Mouse (Mus musculus) layer of hippocampus, adult 2 months (tissue): ENCODE measurements around the gene Gm11568. TPM values are rescaled to one million over a fixed set of nuclear protein-coding genes. Genes with fewer than 3 reads are reported as not detected.
"Not testable (repeated sequence)": the region's sequence is repeated elsewhere in the genome, so short reads cannot be mapped to it uniquely, and the experiment has no call there.

Source experiments
- DNase-seq, 2 experiments: peaks; one replicate each; pipeline ENCODE4 v3.0.0; 2022; ENCODE audit warnings: low spot score in 2 of 2
- H3K27ac ChIP-seq: fragments of 200-600 bp; 2 replicates; pipeline ENCODE4 v1.8.1; 2022
- H3K4me3 ChIP-seq: fragments of 200-600 bp; 2 replicates; pipeline ENCODE4 v1.8.1; 2022; ENCODE audit warnings: mild to moderate bottlenecking
- CTCF ChIP-seq: fragments of 200-600 bp; conservative IDR thresholded peaks from 2 replicates; pipeline ENCODE4 v1.8.1; 2022; ENCODE audit warnings: antibody characterized with exemption, mild to moderate bottlenecking, moderate library complexity
- long read RNA-seq, 2 experiments: library from polyadenylated mRNA; stranded (forward); transcript quantifications; one replicate each; pipeline ENCODE4 v2.0.0; 2021; ENCODE audit warnings: borderline mapping rate in 2 of 2
- total RNA-seq, 2 experiments: library from RNA; stranded (reverse); gene quantifications; 2 replicates each; pipeline ENCODE4 v1.2.3; 2021

Gene Gm11568
- not detected for total RNA-seq
- long read RNA-seq, experiment 1 = 0 reads
- long read RNA-seq, experiment 2 = 0 reads

GRCm38 (mm10) chr11:99857617-99858016, at the start of gene Gm11568:
Gene Gm11568, plus strand, starts transcription at chr11:99857917.
- Histone ChIP-seq H3K4me3 (no peak within 1 kb of the TSS), H3K27ac (no peak within 1 kb of the TSS)
- no peak for DNase-seq
- no peak for TF ChIP-seq CTCF

- DNase-seq, H3K4me3 ChIP-seq, H3K27ac ChIP-seq: not testable (repeated sequence)
Observed at GRCm38 (mm10) chr11:99809792-99810191, 47.9 kb upstream of the Gm11568 start, which contains the start of gene Krtap4-13. Gene Krtap4-13, minus strand, starts transcription at chr11:99809892.

GRCm38 (mm10) chr11:99815566-99815965, 42.2 kb upstream of the Gm11568 start, which contains the start of gene Gm11564:
Gene Gm11564, minus strand, starts transcription at chr11:99815666.
- not testable (repeated sequence) for H3K27ac ChIP-seq, DNase-seq, H3K4me3 ChIP-seq

GRCm38 (mm10) chr11:99837966-99838365, 19.8 kb upstream of the Gm11568 start, which contains the start of gene 2300003K06Rik:
Gene 2300003K06Rik, minus strand, starts transcription at chr11:99838066.
- no peak for DNase-seq
- H3K27ac ChIP-seq = no peak within 1 kb of the TSS
- TF ChIP-seq CTCF = no peak
- H3K4me3 ChIP-seq = no peak within 1 kb of the TSS

GRCm38 (mm10) chr11:99842185-99842584, 15.5 kb upstream of the Gm11568 start:
- no peak overlapping the region for H3K4me3 ChIP-seq
- no peak for TF ChIP-seq CTCF
- no peak overlapping the region for H3K27ac ChIP-seq
- no peak for DNase-seq

- no peak overlapping the region for H3K27ac ChIP-seq
- no peak for DNase-seq
Observed at GRCm38 (mm10) chr11:99846746-99847145, 11.0 kb upstream of the Gm11568 start.

GRCm38 (mm10) chr11:99851508-99851907, 6.2 kb upstream of the Gm11568 start, which contains the start of gene Krtap4-16:
Gene Krtap4-16, minus strand, starts transcription at chr11:99851608.
- TF ChIP-seq CTCF = no peak
- DNase-seq = no peak
- Histone ChIP-seq H3K27ac (no peak within 1 kb of the TSS), H3K4me3 (no peak within 1 kb of the TSS)

More at GRCm38 (mm10) chr11:99846746-99847145, 11.0 kb upstream of the Gm11568 start:
- no peak for TF ChIP-seq CTCF
- H3K4me3 ChIP-seq = no peak overlapping the region

- TF ChIP-seq CTCF = peak; percentile 56
- DNase-seq = no peak
- no peak overlapping the region for H3K4me3 ChIP-seq
Observed at GRCm38 (mm10) chr11:99854121-99854520, 3.6 kb upstream of the Gm11568 start.

GRCm38 (mm10) chr11:99858761-99859160, 1.0 kb downstream of the Gm11568 start:
- TF ChIP-seq CTCF = no peak
- Histone ChIP-seq H3K27ac (no peak overlapping the region), H3K4me3 (no peak overlapping the region)
- DNase-seq = no peak

More at GRCm38 (mm10) chr11:99854121-99854520, 3.6 kb upstream of the Gm11568 start:
- no peak overlapping the region for H3K27ac ChIP-seq

- not testable (repeated sequence) for H3K27ac ChIP-seq, H3K4me3 ChIP-seq, DNase-seq
Observed at GRCm38 (mm10) chr11:99864176-99864575, 6.5 kb downstream of the Gm11568 start, which contains the start of gene Gm11559. Gene Gm11559, plus strand, starts transcription at chr11:99864476.

GRCm38 (mm10) chr11:99873089-99873488, 15.4 kb downstream of the Gm11568 start, which contains the start of gene Krtap9-1:
Gene Krtap9-1, plus strand, starts transcription at chr11:99873389.
- not testable (repeated sequence) for DNase-seq, H3K4me3 ChIP-seq, H3K27ac ChIP-seq

- not testable (repeated sequence) for DNase-seq, H3K4me3 ChIP-seq
Observed at GRCm38 (mm10) chr11:99878887-99879286, 21.2 kb downstream of the Gm11568 start, which contains the start of gene Gm11567. Gene Gm11567, plus strand, starts transcription at chr11:99879187.

GRCm38 (mm10) chr11:99907620-99908019, 49.9 kb downstream of the Gm11568 start, which contains the start of gene Krtap31-1:
Gene Krtap31-1, plus strand, starts transcription at chr11:99907920.
- Histone ChIP-seq H3K27ac (no peak within 1 kb of the TSS), H3K4me3 (no peak within 1 kb of the TSS)
- no peak for TF ChIP-seq CTCF
- DNase-seq = no peak

More at GRCm38 (mm10) chr11:99878887-99879286, 21.2 kb downstream of the Gm11568 start, which contains the start of gene Gm11567:
- not testable (repeated sequence) for H3K27ac ChIP-seq

Other genes starting within 250 kb of the Gm11568 start
- not detected for gene Gm11937, start 247.7 kb upstream of the Gm11568 start, total RNA-seq
- gene Krtap2-4, start 243.1 kb upstream of the Gm11568 start, total RNA-seq = not detected
- gene Gm11562, start 237.5 kb upstream of the Gm11568 start, total RNA-seq = not detected
- gene Krtap4-1, start 229.7 kb upstream of the Gm11568 start, total RNA-seq = not detected
- not detected for gene Krtap4-2, start 222.8 kb upstream of the Gm11568 start, total RNA-seq
- gene Krtap4-7, start 213.8 kb upstream of the Gm11568 start, total RNA-seq = not detected
- gene Gm11555, start 207.7 kb upstream of the Gm11568 start, total RNA-seq = not detected
- not detected for gene Gm11563, start 199.0 kb upstream of the Gm11568 start, total RNA-seq
- gene Krtap4-6, start 192.0 kb upstream of the Gm11568 start, total RNA-seq = not detected
- not detected for gene Gm14190, start 167.2 kb upstream of the Gm11568 start, total RNA-seq
- gene Gm14180, start 123.6 kb upstream of the Gm11568 start, total RNA-seq = not detected
- gene Gm11595, start 85.0 kb upstream of the Gm11568 start, total RNA-seq = not detected
- not detected for gene Krtap4-8, start 77.2 kb upstream of the Gm11568 start, total RNA-seq
- not detected for gene Krtap4-9, start 72.7 kb upstream of the Gm11568 start, total RNA-seq
- gene Gm11596, start 64.5 kb upstream of the Gm11568 start, total RNA-seq = not detected
- not detected for gene Gm11569, start 59.0 kb upstream of the Gm11568 start, total RNA-seq
- gene Gm11554, start 53.5 kb upstream of the Gm11568 start, total RNA-seq = not detected
- not detected for gene Krtap4-13, start 48.0 kb upstream of the Gm11568 start, total RNA-seq
- not detected for gene Gm11564, start 42.3 kb upstream of the Gm11568 start, total RNA-seq
- gene 2300003K06Rik, start 19.9 kb upstream of the Gm11568 start, total RNA-seq = not detected
- not detected for gene Krtap4-16, start 6.3 kb upstream of the Gm11568 start, total RNA-seq
- gene Gm11559, start 6.6 kb downstream of the Gm11568 start, total RNA-seq = not detected
- gene Krtap9-1, start 15.5 kb downstream of the Gm11568 start, total RNA-seq = not detected
- gene Gm11567, start 21.3 kb downstream of the Gm11568 start, total RNA-seq = not detected
- not detected for gene Krtap31-1, start 50.0 kb downstream of the Gm11568 start, total RNA-seq
- not detected for gene Gm11565, start 56.8 kb downstream of the Gm11568 start, total RNA-seq
- gene Krtap31-2, start 78.4 kb downstream of the Gm11568 start, total RNA-seq = not detected
- gene Krtap9-5, start 90.6 kb downstream of the Gm11568 start, total RNA-seq = not detected
- not detected for gene Krtap29-1, start 121.1 kb downstream of the Gm11568 start, total RNA-seq
- not detected for gene Krtap16-1, start 128.7 kb downstream of the Gm11568 start, total RNA-seq
- not detected for gene Krtap17-1, start 136.1 kb downstream of the Gm11568 start, total RNA-seq
- not detected for gene Krt33a, start 158.3 kb downstream of the Gm11568 start, total RNA-seq
- not detected for gene Krt33b, start 172.0 kb downstream of the Gm11568 start, total RNA-seq
- not detected for gene Krt34, start 183.6 kb downstream of the Gm11568 start, total RNA-seq
- not detected for gene Krt31, start 192.6 kb downstream of the Gm11568 start, total RNA-seq
- not detected for gene Krt32, start 230.3 kb downstream of the Gm11568 start, total RNA-seq
- not detected for gene Krt35, start 238.3 kb downstream of the Gm11568 start, total RNA-seq
- not detected for gene Krt36, start 247.7 kb downstream of the Gm11568 start, total RNA-seq